8 mouse cellular contexts compared by ENCODE assay signal in the genomic region with DNA sequence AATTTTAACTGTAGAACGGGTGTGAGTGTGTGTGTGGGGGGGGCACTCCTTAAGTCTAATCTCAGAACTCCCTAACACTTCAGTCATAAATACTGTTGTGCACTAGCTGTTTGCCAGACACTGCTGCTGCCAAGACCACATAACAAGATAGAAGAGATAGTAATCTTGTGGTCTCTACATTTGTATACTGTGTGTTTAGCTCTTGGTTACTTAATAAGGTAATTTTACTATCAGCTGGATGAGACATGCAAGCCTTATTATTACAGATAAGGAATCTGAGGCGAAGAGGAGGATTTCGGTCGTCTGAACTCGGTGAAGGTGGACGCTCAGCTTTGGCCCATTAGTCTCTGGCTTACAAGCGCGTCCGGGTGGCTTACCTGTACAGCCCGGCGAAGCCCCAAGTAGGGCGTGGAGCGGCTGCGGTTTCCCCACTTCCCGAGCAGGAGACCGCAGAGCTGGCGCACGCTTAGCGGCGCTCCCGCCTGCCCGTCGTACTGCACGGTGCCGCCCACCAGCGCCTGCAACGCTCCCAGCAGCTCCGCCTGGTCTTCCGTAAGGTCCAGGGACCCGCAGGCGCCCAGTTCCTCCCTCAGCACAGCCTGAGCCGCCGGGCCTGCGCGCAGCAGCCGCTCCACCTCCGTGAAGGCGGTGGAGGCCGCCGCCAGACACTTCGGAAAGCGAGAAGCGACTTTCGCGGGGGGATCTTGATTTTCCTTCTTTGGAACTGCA. TPM values are rescaled to one million over a fixed set of nuclear protein-coding genes. Genes with fewer than 3 reads are reported as not detected.
A peak's percentile ranks its signal among the peaks of the same experiment; 100 is the strongest.
DNase-seq lines count a peak whose midpoint lies in the region; ATAC-seq lines count a peak whose summit lies in the region.

No protein-coding gene starts in this region.

- no peaks in the 10 kb centered on the region for H3K36me3 ChIP-seq in forebrain, embryonic 14.5 days (ENCODE audit: control insufficient read depth, insufficient read depth, low read length)
- no peaks in the 10 kb centered on the region for H3K36me3 ChIP-seq in kidney, embryonic 16.5 days (ENCODE audit: insufficient read depth, low read length)

- H3K4me2 ChIP-seq in forebrain, embryonic 14.5 days (ENCODE audit: low read length) = peak overlapping the region; percentile 90
- H3K4me2 ChIP-seq in kidney, embryonic 16.5 days (replicated peaks; ENCODE audit: low read depth, low read length) = peak overlapping the region; percentile 92

- DNase-seq in kidney, adult 18-20 months = peak; percentile 40
- DNase-seq in kidney, adult 11 months = no peak
- peak; percentile 67 for DNase-seq in MN1 (ENCODE audit: low spot score)
- DNase-seq in forebrain, embryonic 14.5 days (ENCODE audit: low spot score) = peak; percentile 59
- peak; percentile 50 for DNase-seq in lung, postnatal 36 days
- DNase-seq in spleen, postnatal 4 days (ENCODE audit: low spot score in 2 of 2) = peak; percentile 33 to 71
- DNase-seq in frontal cortex, postnatal 25 days (ENCODE audit: low spot score in 2 of 2) = no peak

- no peak overlapping the region for H3K27ac ChIP-seq in forebrain, embryonic 14.5 days (ENCODE audit: low read depth, low read length)
- H3K27ac ChIP-seq in kidney, embryonic 16.5 days (ENCODE audit: low read length) = no peak overlapping the region

- peaks cover 8% of the 10 kb centered on the region for H3K4me1 ChIP-seq in forebrain, embryonic 14.5 days (ENCODE audit: control insufficient read depth, insufficient read depth, low read length)
- H3K4me1 ChIP-seq in kidney, embryonic 16.5 days (ENCODE audit: insufficient read depth, low read length) = peaks cover 14% of the 10 kb centered on the region

- peak overlapping the region; percentile 56 for H3K9ac ChIP-seq in forebrain, embryonic 14.5 days (ENCODE audit: low read length)
- H3K9ac ChIP-seq in kidney, embryonic 16.5 days (replicated peaks; ENCODE audit: low read length) = peak overlapping the region; percentile 53

- no peaks in the 10 kb centered on the region for H3K9me3 ChIP-seq in forebrain, embryonic 14.5 days (replicated peaks; ENCODE audit: control insufficient read depth, low read length)
- H3K9me3 ChIP-seq in kidney, embryonic 16.5 days (ENCODE audit: low read length) = no peaks in the 10 kb centered on the region

- WGBS in forebrain, embryonic 14.5 days = under 1% methylated on average over 45 of the region's 45 CpGs
- WGBS in kidney, embryonic 16.5 days = under 1% methylated on average over 45 of the region's 45 CpGs

- peak; percentile 83 for ATAC-seq in forebrain, embryonic 14.5 days
- ATAC-seq in kidney, embryonic 16.5 days (ENCODE audit: low FRiP score, low TSS enrichment) = peak; percentile 93

- H3K27me3 ChIP-seq in forebrain, embryonic 14.5 days (replicated peaks; ENCODE audit: control insufficient read depth, insufficient read depth, low read length) = peaks cover 95% of the 10 kb centered on the region
- H3K27me3 ChIP-seq in kidney, embryonic 16.5 days (ENCODE audit: insufficient read depth, low read length) = peaks cover 100% of the 10 kb centered on the region

- H3K4me3 ChIP-seq in forebrain, embryonic 14.5 days (ENCODE audit: low read depth, low read length) = peak overlapping the region; percentile 49
- peak overlapping the region; percentile 64 for H3K4me3 ChIP-seq in kidney, embryonic 16.5 days (ENCODE audit: low read length)

RNA-seq across cellular contexts. Expression of a gene that starts 3.8 kb away (rescaled TPM):
- 0.10 TPM in 1 of 2 replicates, not detected in the other for polyA plus RNA-seq in forebrain, embryonic 14.5 days (2014; fragmentation: Nextera tagmentation; extraction: Ambion mirVana)
- 0.32 and 0.97 TPM in 2 replicates for polyA plus RNA-seq in kidney, embryonic 16.5 days (2015; fragmentation: Nextera tagmentation; extraction: Ambion mirVana)

RNA-seq across cellular contexts. Expression of a gene that starts 24.8 kb away (rescaled TPM):
- polyA plus RNA-seq in forebrain, embryonic 14.5 days (2014; fragmentation: Nextera tagmentation; extraction: Ambion mirVana) = 0.14 TPM in 1 of 2 replicates, not detected in the other
- polyA plus RNA-seq in kidney, embryonic 16.5 days (2015; fragmentation: Nextera tagmentation; extraction: Ambion mirVana) = 0.15 and 0.26 TPM in 2 replicates

RNA-seq across cellular contexts. Expression of a gene that starts 29.6 kb away (rescaled TPM):
- polyA plus RNA-seq in forebrain, embryonic 14.5 days (2014; fragmentation: Nextera tagmentation; extraction: Ambion mirVana) = 4.8 and 8.3 TPM in 2 replicates
- 7.8 and 9.2 TPM in 2 replicates for polyA plus RNA-seq in kidney, embryonic 16.5 days (2015; fragmentation: Nextera tagmentation; extraction: Ambion mirVana)

RNA-seq across cellular contexts. Expression of a gene that starts 29.9 kb away (rescaled TPM):
- polyA plus RNA-seq in forebrain, embryonic 14.5 days (2014; fragmentation: Nextera tagmentation; extraction: Ambion mirVana) = 2.5 and 3.5 TPM in 2 replicates
- 3.8 and 8.2 TPM in 2 replicates for polyA plus RNA-seq in kidney, embryonic 16.5 days (2015; fragmentation: Nextera tagmentation; extraction: Ambion mirVana)

RNA-seq across cellular contexts. Expression of a gene that starts 35.4 kb away (rescaled TPM):
- 14.0 and 18.0 TPM in 2 replicates for polyA plus RNA-seq in forebrain, embryonic 14.5 days (2014; fragmentation: Nextera tagmentation; extraction: Ambion mirVana)
- 29.5 and 30.5 TPM in 2 replicates for polyA plus RNA-seq in kidney, embryonic 16.5 days (2015; fragmentation: Nextera tagmentation; extraction: Ambion mirVana)

Comparison
In these comparisons a context has a peak if more than half of its experiments do, and no peak if none do; other contexts are left out.
1. DNase-seq: peak in kidney, adult 18-20 months (single experiment), MN1 (single experiment), forebrain, embryonic 14.5 days (single experiment), lung, postnatal 36 days (single experiment) and spleen, postnatal 4 days (2 of 2); none in kidney, adult 11 months (single experiment) and frontal cortex, postnatal 25 days (0 of 2).